Mouse (Mus musculus): Measurements from ENCODE around the gene Mrpl53.

DNA sequence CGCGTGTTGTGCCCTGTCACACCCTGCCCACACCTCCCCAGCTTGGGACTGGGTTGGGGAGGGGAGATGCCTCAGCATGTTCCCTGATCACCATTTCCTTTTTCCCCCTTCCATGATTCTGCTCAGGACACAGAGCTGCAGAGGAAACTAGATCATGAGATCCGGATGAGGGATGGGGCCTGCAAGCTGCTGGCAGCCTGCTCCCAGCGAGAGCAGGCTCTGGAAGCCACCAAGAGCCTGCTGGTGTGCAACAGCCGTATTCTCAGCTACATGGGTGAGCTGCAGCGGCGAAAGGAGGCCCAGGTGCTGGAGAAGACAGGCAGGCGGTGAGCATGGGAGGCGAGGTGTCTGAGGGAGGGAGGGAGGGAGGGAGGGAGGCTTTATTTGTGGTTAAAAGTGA, 37.0 kb downstream of the Mrpl53 start:
- no peak for TF ChIP-seq POLR2A (IDR thresholded peaks at IDR 0.05; ENCODE audit: control insufficient read depth, low read depth, low read length)
- no peak for TF ChIP-seq CTCF (IDR thresholded peaks at IDR 0.05; ENCODE audit: control insufficient read depth, insufficient read depth, insufficient replicate concordance, low read depth, low read length)
